ENCODE assay signal across 22 mouse cellular contexts in the genomic region with DNA sequence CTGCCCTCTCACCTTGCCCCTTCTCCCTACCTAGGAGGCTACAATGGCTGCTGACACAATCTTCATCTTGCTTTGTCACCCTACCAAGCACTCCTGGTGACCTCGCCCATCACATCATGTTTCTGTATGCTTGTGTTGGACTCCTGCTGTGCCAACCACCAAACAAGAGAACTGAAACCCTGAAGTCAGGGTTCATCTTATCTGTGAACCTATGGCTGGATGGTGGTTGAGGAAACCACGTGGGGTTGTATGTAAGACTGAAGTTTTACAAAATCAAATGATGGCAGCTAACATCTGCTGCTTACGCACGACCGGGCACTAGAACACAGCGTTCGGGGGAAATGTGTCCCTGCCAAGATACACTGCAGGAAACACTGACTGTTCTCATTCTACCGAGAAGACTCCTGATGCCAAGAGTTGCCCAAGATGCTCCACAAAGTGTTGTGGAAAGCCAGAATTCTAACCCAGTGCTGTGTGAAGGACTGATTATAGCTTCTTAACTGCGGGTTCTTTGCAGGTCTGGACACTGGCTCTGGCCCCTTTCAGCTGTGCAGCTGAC.
DNase-seq lines count a peak whose midpoint lies in the region; ATAC-seq and TF ChIP-seq lines count a peak whose summit lies in the region.
"Had no signal": no experiment of that assay in that cellular context is flagged by ENCODE, and none has a peak within 500 bp of the region (broad histone marks: within the 10 kb centered on the region; RNA-seq: fewer than 3 reads in every experiment).

No protein-coding gene starts in this region.

- peak; percentile 93 for DNase-seq in heart, adult 11 months
- no peak for DNase-seq in heart, adult 9 months (ENCODE audit: low spot score in 2 of 2)
- no peak for DNase-seq in liver, postnatal 0 days
- peak; percentile 21 for DNase-seq in brain, adult 2 months (ENCODE audit: low read depth, low spot score)
- no peak for DNase-seq in adrenal gland, postnatal 10 days
- no peak for DNase-seq in kidney, postnatal 10 days
- DNase-seq: adrenal gland, postnatal 25 days; cerebellum, postnatal 10 days; embryo, embryonic 11 days; gastrocnemius, postnatal 14 days; kidney, adult 8-10 months; kidney, postnatal 4 days; right cerebral cortex, postnatal 14 days; thymus, postnatal 36 days had no signal

- no peak for TF ChIP-seq CTCF in liver, postnatal 0 days (IDR thresholded peaks at IDR 0.05; ENCODE audit: low read depth)

- no peak overlapping the region; the same call in 1 of the 2 replicates for H3K27ac ChIP-seq in liver, postnatal 0 days (ENCODE audit: low read depth)
- H3K27ac ChIP-seq in liver, embryonic 12.5 days = no peak overlapping the region
- H3K27ac ChIP-seq: embryonic facial prominence, embryonic 15.5 days; forebrain, embryonic 10.5 days; limb, embryonic 15.5 days; neural tube, embryonic 12.5 days had no signal

- H3K9ac ChIP-seq in liver, postnatal 0 days (replicated peaks) = no peak overlapping the region
- H3K9ac ChIP-seq in liver, embryonic 12.5 days = no peak overlapping the region
- H3K9ac ChIP-seq: embryonic facial prominence, embryonic 15.5 days; limb, embryonic 15.5 days; neural tube, embryonic 12.5 days had no signal

- H3K27me3 ChIP-seq in liver, postnatal 0 days (ENCODE audit: insufficient read depth, low read length) = no peaks in the 10 kb centered on the region
- H3K27me3 ChIP-seq in liver, embryonic 12.5 days (replicated peaks) = no peaks in the 10 kb centered on the region
- H3K27me3 ChIP-seq: embryonic facial prominence, embryonic 15.5 days; limb, embryonic 15.5 days; neural tube, embryonic 12.5 days had no signal

- H3K9me3 ChIP-seq in liver, postnatal 0 days (ENCODE audit: low read length) = no peaks in the 10 kb centered on the region
- H3K9me3 ChIP-seq in liver, embryonic 12.5 days (replicated peaks) = no peaks in the 10 kb centered on the region
- H3K9me3 ChIP-seq: embryonic facial prominence, embryonic 15.5 days; forebrain, embryonic 10.5 days; limb, embryonic 15.5 days; neural tube, embryonic 12.5 days had no signal

- peak; percentile 40 for ATAC-seq in liver, postnatal 0 days
- no peak for ATAC-seq in liver, embryonic 12.5 days
- 0 out of 2 replicates have a peak, but pooled peaks have one; percentile 37 for ATAC-seq in monocyte, adult 5-6 weeks (replicated peaks; ENCODE audit: insufficient number of reproducible peaks, low FRiP score, low TSS enrichment, poor library complexity, severe bottlenecking)
- ATAC-seq: activated CD4-positive, CD25-positive, alpha-beta regulatory T cell, adult 4 months; Patski had no signal

- WGBS in liver, postnatal 0 days (ENCODE audit: insufficient replicate concordance) = 67% methylated on average over 9 of the region's 9 CpGs
- 79% methylated on average over 9 of the region's 9 CpGs for WGBS in liver, embryonic 12.5 days (ENCODE audit: insufficient replicate concordance)

- no peaks in the 10 kb centered on the region; the same call in 1 of the 2 replicates for H3K4me1 ChIP-seq in liver, postnatal 0 days (ENCODE audit: insufficient read depth)
- H3K4me1 ChIP-seq in liver, embryonic 12.5 days = peaks cover 21% of the 10 kb centered on the region
- H3K4me1 ChIP-seq: embryonic facial prominence, embryonic 15.5 days; forebrain, embryonic 10.5 days; limb, embryonic 15.5 days; neural tube, embryonic 12.5 days had no signal

- no peak overlapping the region for H3K4me3 ChIP-seq in liver, postnatal 0 days (ENCODE audit: low read depth, low read length)
- no peak overlapping the region for H3K4me3 ChIP-seq in liver, embryonic 12.5 days
- H3K4me3 ChIP-seq: embryonic facial prominence, embryonic 15.5 days; forebrain, embryonic 10.5 days; limb, embryonic 15.5 days; neural tube, embryonic 12.5 days had no signal

- no peak for TF ChIP-seq EP300 in liver, postnatal 0 days (IDR thresholded peaks at IDR 0.05; ENCODE audit: low read depth)

- H3K4me2 ChIP-seq in liver, postnatal 0 days (ENCODE audit: low read depth, low read length) = no peak overlapping the region
- no peak overlapping the region for H3K4me2 ChIP-seq in liver, embryonic 12.5 days
- H3K4me2 ChIP-seq: embryonic facial prominence, embryonic 15.5 days; limb, embryonic 15.5 days; neural tube, embryonic 12.5 days had no signal

- 0 out of 2 replicates have a peak, but pooled peaks cover 2% of the 10 kb centered on the region for H3K36me3 ChIP-seq in liver, postnatal 0 days (replicated peaks; ENCODE audit: insufficient read depth, low read length)
- no peaks in the 10 kb centered on the region for H3K36me3 ChIP-seq in liver, embryonic 12.5 days
- H3K36me3 ChIP-seq: embryonic facial prominence, embryonic 15.5 days; forebrain, embryonic 10.5 days; neural tube, embryonic 12.5 days had no signal

Comparison
In these comparisons a context has a peak if more than half of its experiments do, and no peak if none do; other contexts are left out.
1. DNase-seq: peak in heart, adult 11 months (single experiment) and brain, adult 2 months (single experiment); none in heart, adult 9 months (0 of 2), liver, postnatal 0 days (single experiment), adrenal gland, postnatal 10 days (single experiment) and kidney, postnatal 10 days (single experiment).